Mouse (Mus musculus) ovary, postnatal 10 days (tissue): ENCODE measurements around the gene Stfa1.
"Not testable (repeated sequence)": the region's sequence is repeated elsewhere in the genome, so short reads cannot be mapped to it uniquely, and the experiment has no call there.

Experiments
- DNase-seq: peaks from one replicate; pipeline ENCODE4 v3.0.0; 2022; ENCODE audit warnings: low spot score

The Stfa1 gene

GRCm38 (mm10) chr16:36276796-36277195, at the start of gene Stfa1:
Stfa1 (plus strand) TSS chr16:36276951.
- not testable (repeated sequence) for DNase-seq

- DNase-seq = not testable (repeated sequence)
These were observed 16.2 kb upstream of the Stfa1 start for GRCm38 (mm10) chr16:36260585-36260984.

DNA sequence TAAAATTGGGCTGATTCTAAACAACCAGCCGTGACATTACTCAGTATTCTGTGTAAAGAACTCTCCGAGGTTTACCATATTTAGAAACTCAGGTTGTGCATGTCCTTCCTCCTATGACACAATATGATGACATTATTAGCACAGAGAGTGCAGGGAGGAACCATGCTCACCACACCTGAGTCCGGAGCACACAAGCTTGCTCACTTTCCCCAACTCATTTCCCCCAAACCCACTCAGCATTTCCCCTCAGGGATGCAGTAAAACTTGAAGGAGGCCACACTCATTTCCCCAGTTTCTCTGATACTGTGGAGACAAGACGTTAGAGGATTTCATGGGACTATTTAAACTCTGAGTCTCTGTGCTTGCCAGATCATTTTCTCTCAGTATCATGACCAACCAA, 12.4 kb downstream of the Stfa1 start:
- no peak for DNase-seq

GRCm38 (mm10) chr16:36307631-36308030, 30.9 kb downstream of the Stfa1 start:
- DNase-seq = no peak

- not testable (repeated sequence) for DNase-seq
These were observed 39.4 kb downstream of the Stfa1 start for GRCm38 (mm10) chr16:36316111-36316510.

- no peak for DNase-seq
These were observed 42.5 kb downstream of the Stfa1 start for GRCm38 (mm10) chr16:36319286-36319685.

DNA sequence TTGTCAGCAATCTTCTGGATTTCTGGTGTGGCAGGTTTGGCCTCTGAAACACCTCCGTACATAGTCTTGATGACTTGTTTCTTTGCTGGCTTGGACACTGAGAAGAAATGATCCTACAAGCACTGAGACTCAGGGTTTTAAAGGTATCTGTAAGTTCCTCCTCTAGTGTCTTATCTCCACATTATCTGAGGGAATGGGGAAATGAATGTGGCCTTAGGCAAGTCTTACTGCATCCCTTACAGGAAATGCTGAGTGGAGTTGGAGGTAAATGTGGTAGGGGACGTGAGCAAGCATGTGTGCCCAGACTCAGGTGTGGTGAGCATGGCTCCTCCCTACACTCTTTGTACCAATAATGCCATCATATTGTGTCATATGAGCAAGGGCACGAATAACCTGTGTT, 57.5 kb downstream of the Stfa1 start, which contains the start of gene BC117090:
Gene BC117090 (minus strand): TSS at position 101 of the 400 bp plus-strand sequence.
- DNase-seq = no peak
